In the genomic region with DNA sequence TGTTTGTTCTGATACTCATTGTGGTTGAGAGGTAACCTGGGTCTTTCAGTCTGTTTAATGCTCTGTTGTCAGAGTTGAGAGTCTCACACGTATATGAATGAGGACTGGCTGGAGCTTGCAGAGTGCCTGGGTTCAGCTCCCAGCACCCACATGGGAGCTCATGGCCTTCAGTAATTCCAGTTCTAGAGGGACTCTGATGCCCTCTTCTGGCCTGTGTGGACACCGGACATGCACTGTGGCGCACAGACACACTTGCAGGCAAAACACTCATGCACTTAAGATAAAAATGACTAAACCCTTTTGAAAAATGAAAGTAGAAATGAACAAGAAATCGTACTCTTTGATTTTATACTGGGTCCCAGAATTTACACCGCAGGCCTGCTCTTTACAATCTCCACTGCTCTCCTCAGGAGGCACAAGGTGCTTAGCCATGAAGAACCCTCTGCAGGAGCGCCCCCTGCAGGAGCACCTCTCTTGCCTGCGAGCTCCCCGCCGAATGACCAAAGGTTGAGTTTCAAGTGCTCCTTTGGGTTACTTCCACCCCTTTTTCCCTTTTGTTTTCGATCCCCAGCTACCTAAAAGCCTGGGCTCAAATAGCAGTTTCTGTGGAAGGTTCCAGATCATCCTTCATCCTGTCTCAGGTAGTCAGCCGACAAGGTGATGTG, we compare ENCODE assay signal across 11 mouse cellular contexts.
A peak's percentile ranks its signal among the peaks of the same experiment; 100 is the strongest.
DNase-seq lines count a peak whose midpoint lies in the region; ATAC-seq and TF ChIP-seq lines count a peak whose summit lies in the region.
"Had no signal": no experiment of that assay in that cellular context is flagged by ENCODE, and none has a peak within 500 bp of the region (broad histone marks: within the 10 kb centered on the region; RNA-seq: fewer than 3 reads in every experiment).

No protein-coding gene starts in this region.

- no peak for DNase-seq in hindbrain, embryonic 11.5 days (ENCODE audit: low spot score)
- no peak for DNase-seq in midbrain, postnatal 0 days (ENCODE audit: low spot score)
- peak; percentile 68 for DNase-seq in R1 (ENCODE audit: low read depth, low spot score)
- DNase-seq in frontal cortex, postnatal 25 days (ENCODE audit: low spot score in 2 of 2), result no peak
- DNase-seq: right cerebral cortex, postnatal 14 days; thymus, adult 18-20 months had no signal

- H3K27ac ChIP-seq in hindbrain, embryonic 12.5 days, result peak overlapping the region; percentile 30; the same call in 1 of the 2 replicates
- H3K27ac ChIP-seq in hindbrain, embryonic 11.5 days (ENCODE audit: low read depth, low read length), result no peak overlapping the region
- H3K27ac ChIP-seq in midbrain, embryonic 13.5 days, result 0 out of 2 replicates have a peak overlapping the region, but pooled peaks have one; percentile 4
- no peak overlapping the region for H3K27ac ChIP-seq in midbrain, postnatal 0 days (ENCODE audit: low read depth, low read length)
- peak overlapping the region; percentile 10; the same call in 1 of the 2 replicates for H3K27ac ChIP-seq in neural tube, embryonic 14.5 days (ENCODE audit: low read depth, low read length)

- H3K4me1 ChIP-seq in hindbrain, embryonic 12.5 days, result peaks cover 19% of the 10 kb centered on the region
- no peaks in the 10 kb centered on the region for H3K4me1 ChIP-seq in hindbrain, embryonic 11.5 days (replicated peaks; ENCODE audit: control insufficient read depth, insufficient read depth, low read length)
- H3K4me1 ChIP-seq in midbrain, embryonic 13.5 days (replicated peaks), result peaks cover 11% of the 10 kb centered on the region
- H3K4me1 ChIP-seq in midbrain, postnatal 0 days (ENCODE audit: insufficient read depth, low read length), result no peaks in the 10 kb centered on the region
- H3K4me1 ChIP-seq in neural tube, embryonic 14.5 days (ENCODE audit: control insufficient read depth, insufficient read depth, low read length), result peaks cover 3% of the 10 kb centered on the region

- no peaks in the 10 kb centered on the region for H3K9me3 ChIP-seq in hindbrain, embryonic 12.5 days (replicated peaks)
- H3K9me3 ChIP-seq in hindbrain, embryonic 11.5 days (ENCODE audit: control insufficient read depth, low read length), result no peaks in the 10 kb centered on the region
- H3K9me3 ChIP-seq in midbrain, embryonic 13.5 days, result no peaks in the 10 kb centered on the region
- no peaks in the 10 kb centered on the region for H3K9me3 ChIP-seq in midbrain, postnatal 0 days (ENCODE audit: low read length)
- no peaks in the 10 kb centered on the region for H3K9me3 ChIP-seq in neural tube, embryonic 14.5 days (ENCODE audit: control insufficient read depth, low read length)

- no peak overlapping the region for H3K4me2 ChIP-seq in hindbrain, embryonic 12.5 days (replicated peaks)
- H3K4me2 ChIP-seq in hindbrain, embryonic 11.5 days (replicated peaks; ENCODE audit: low read depth, low read length), result no peak overlapping the region
- H3K4me2 ChIP-seq in midbrain, embryonic 13.5 days (replicated peaks), result no peak overlapping the region
- H3K4me2 ChIP-seq in midbrain, postnatal 0 days (ENCODE audit: low read depth, low read length, poor library complexity, severe bottlenecking), result no peak overlapping the region
- H3K4me2 ChIP-seq in neural tube, embryonic 14.5 days (ENCODE audit: low read depth, low read length), result no peak overlapping the region

- no peak overlapping the region for H3K9ac ChIP-seq in hindbrain, embryonic 12.5 days
- H3K9ac ChIP-seq in hindbrain, embryonic 11.5 days (ENCODE audit: low read depth, low read length), result no peak overlapping the region
- no peak overlapping the region for H3K9ac ChIP-seq in midbrain, embryonic 13.5 days (replicated peaks)
- H3K9ac ChIP-seq in midbrain, postnatal 0 days (replicated peaks; ENCODE audit: low read length, poor library complexity, severe bottlenecking), result no peak overlapping the region
- H3K9ac ChIP-seq in neural tube, embryonic 14.5 days (replicated peaks; ENCODE audit: low read depth, low read length), result no peak overlapping the region

- WGBS in hindbrain, embryonic 12.5 days, result 92% methylated on average over 11 of the region's 11 CpGs
- 94% methylated on average over 11 of the region's 11 CpGs for WGBS in hindbrain, embryonic 11.5 days
- 92% methylated on average over 11 of the region's 11 CpGs for WGBS in midbrain, embryonic 13.5 days
- WGBS in midbrain, postnatal 0 days, result 94% methylated on average over 11 of the region's 11 CpGs
- WGBS in neural tube, embryonic 14.5 days, result 92% methylated on average over 11 of the region's 11 CpGs

- H3K4me3 ChIP-seq in hindbrain, embryonic 12.5 days, result no peak overlapping the region
- H3K4me3 ChIP-seq in hindbrain, embryonic 11.5 days (ENCODE audit: low read depth, low read length), result no peak overlapping the region
- H3K4me3 ChIP-seq in midbrain, embryonic 13.5 days (replicated peaks), result no peak overlapping the region
- no peak overlapping the region for H3K4me3 ChIP-seq in midbrain, postnatal 0 days (ENCODE audit: low read depth, low read length)
- no peak overlapping the region for H3K4me3 ChIP-seq in neural tube, embryonic 14.5 days (ENCODE audit: low read depth, low read length)

- no peaks in the 10 kb centered on the region for H3K27me3 ChIP-seq in hindbrain, embryonic 12.5 days
- H3K27me3 ChIP-seq in hindbrain, embryonic 11.5 days (ENCODE audit: control insufficient read depth, insufficient read depth, low read length), result no peaks in the 10 kb centered on the region
- H3K27me3 ChIP-seq in midbrain, embryonic 13.5 days, result no peaks in the 10 kb centered on the region
- no peaks in the 10 kb centered on the region for H3K27me3 ChIP-seq in midbrain, postnatal 0 days (ENCODE audit: insufficient read depth, low read length)
- no peaks in the 10 kb centered on the region for H3K27me3 ChIP-seq in neural tube, embryonic 14.5 days (ENCODE audit: control insufficient read depth, insufficient read depth, low read length)

- no peak for TF ChIP-seq CTCF in midbrain, postnatal 0 days (IDR thresholded peaks at IDR 0.05)

- 0 out of 2 replicates have a peak, but pooled peaks cover 3% of the 10 kb centered on the region for H3K36me3 ChIP-seq in hindbrain, embryonic 12.5 days
- no peaks in the 10 kb centered on the region for H3K36me3 ChIP-seq in hindbrain, embryonic 11.5 days (ENCODE audit: control insufficient read depth, insufficient read depth, low read length)
- 0 out of 2 replicates have a peak, but pooled peaks cover 2% of the 10 kb centered on the region for H3K36me3 ChIP-seq in midbrain, embryonic 13.5 days
- no peaks in the 10 kb centered on the region for H3K36me3 ChIP-seq in midbrain, postnatal 0 days (ENCODE audit: insufficient read depth, low read length)
- no peaks in the 10 kb centered on the region for H3K36me3 ChIP-seq in neural tube, embryonic 14.5 days (ENCODE audit: control insufficient read depth, insufficient read depth, low read length)
- H3K36me3 ChIP-seq: G1E had no signal

- no peak for ATAC-seq in hindbrain, embryonic 12.5 days (ENCODE audit: low FRiP score)
- ATAC-seq in hindbrain, embryonic 11.5 days (ENCODE audit: low FRiP score), result no peak
- no peak for ATAC-seq in midbrain, embryonic 13.5 days
- ATAC-seq in midbrain, postnatal 0 days (ENCODE audit: low FRiP score), result no peak
- ATAC-seq in neural tube, embryonic 14.5 days (ENCODE audit: low read depth), result no peak
- ATAC-seq in megakaryocyte progenitor cell, adult 5-6 weeks (replicated peaks; ENCODE audit: poor library complexity), result no peak

Comparison
In these comparisons a context has a peak if more than half of its experiments do, and no peak if none do; other contexts are left out.
1. H3K27ac ChIP-seq: peak in hindbrain, embryonic 12.5 days (single experiment), midbrain, embryonic 13.5 days (single experiment) and neural tube, embryonic 14.5 days (single experiment); none in hindbrain, embryonic 11.5 days (single experiment) and midbrain, postnatal 0 days (single experiment).